Mouse (Mus musculus) cerebellum, adult 9-10 months (tissue): ENCODE results near the gene Gls.
A peak's percentile ranks its signal among the peaks of the same experiment; 100 is the strongest.

ENCODE experiments used
- DNase-seq: peaks from one replicate; pipeline ENCODE4 v3.0.0; 2022

Gls gene

GRCm38 (mm10) chr1:52242270-52242669, 9.2 kb upstream of the Gls start:
- no peak for DNase-seq

GRCm38 (mm10) chr1:52232766-52233140, 279 bp downstream of the Gls start:
- no peak for DNase-seq

- peak; percentile 79 for DNase-seq
Measured at GRCm38 (mm10) chr1:52231939-52232765, 880 bp downstream of the Gls start.

- DNase-seq = no peak
Measured at GRCm38 (mm10) chr1:52230404-52230803, 2.6 kb downstream of the Gls start.

- no peak for DNase-seq
Measured at GRCm38 (mm10) chr1:52228178-52228577, 4.9 kb downstream of the Gls start.

- no peak for DNase-seq
Measured at GRCm38 (mm10) chr1:52226416-52226815, 6.6 kb downstream of the Gls start.

GRCm38 (mm10) chr1:52216766-52217165, 16.3 kb downstream of the Gls start:
- DNase-seq = no peak

GRCm38 (mm10) chr1:52182992-52183391, 50.0 kb downstream of the Gls start:
- no peak for DNase-seq

GRCm38 (mm10) chr1:52181994-52182393, 51.0 kb downstream of the Gls start:
- no peak for DNase-seq

- peak; percentile 86 for DNase-seq
Measured at GRCm38 (mm10) chr1:52179939-52180568, 53.0 kb downstream of the Gls start.

- no peak for DNase-seq
Measured at GRCm38 (mm10) chr1:52176999-52177398, 56.0 kb downstream of the Gls start.

GRCm38 (mm10) chr1:52175983-52176382, 57.0 kb downstream of the Gls start:
- DNase-seq = peak; percentile 43

- DNase-seq = peak; percentile 50
Measured at GRCm38 (mm10) chr1:52175321-52175720, 57.7 kb downstream of the Gls start.

GRCm38 (mm10) chr1:52171271-52171670, 61.8 kb downstream of the Gls start:
- DNase-seq = no peak

- DNase-seq = no peak
Measured at GRCm38 (mm10) chr1:52170747-52171146, 62.3 kb downstream of the Gls start.

GRCm38 (mm10) chr1:52170057-52170456, 63.0 kb downstream of the Gls start:
- no peak for DNase-seq

- DNase-seq = no peak
Measured at GRCm38 (mm10) chr1:52166652-52167220, 66.3 kb downstream of the Gls start.

GRCm38 (mm10) chr1:52163707-52164457, 69.2 kb downstream of the Gls start:
- no peak for DNase-seq

GRCm38 (mm10) chr1:52161151-52161550, 71.9 kb downstream of the Gls start:
- no peak for DNase-seq

GRCm38 (mm10) chr1:52158490-52159381, 74.3 kb downstream of the Gls start:
- no peak for DNase-seq

- DNase-seq = no peak
Measured at GRCm38 (mm10) chr1:52158040-52158439, 75.0 kb downstream of the Gls start.

- DNase-seq = no peak
Measured at GRCm38 (mm10) chr1:52156351-52156750, 76.7 kb downstream of the Gls start.
